Mouse (Mus musculus): Measurements from ENCODE around the gene Sec14l2. TPM values are rescaled to one million over a fixed set of nuclear protein-coding genes. Genes with fewer than 3 reads are reported as not detected.
"Not testable (repeated sequence)": the region's sequence is repeated elsewhere in the genome, so short reads cannot be mapped to it uniquely, and the experiment has no call there.

Sec14l2 gene
- polyA plus RNA-seq, 1 experiment from 2014 or later, result 3.3 TPM

DNA sequence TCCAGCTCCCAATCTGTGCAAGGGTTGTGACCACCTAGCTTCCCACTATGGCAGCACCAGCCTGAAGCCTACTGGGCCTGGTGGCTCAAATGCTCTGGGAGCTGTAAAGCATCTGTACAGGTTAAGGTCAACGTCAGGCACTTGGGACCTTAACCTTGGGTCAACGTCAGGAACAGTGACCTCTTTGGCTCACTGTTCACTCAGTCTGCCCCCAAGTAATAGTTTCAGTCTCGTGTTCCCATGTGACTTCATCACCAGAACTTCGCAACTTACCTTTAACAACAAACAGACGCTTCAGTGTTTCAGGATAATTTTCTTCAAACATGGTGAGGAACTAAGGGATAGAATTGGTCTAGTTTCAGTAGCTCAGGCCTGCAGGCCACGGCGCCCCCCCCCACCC, 14.5 kb downstream of the Sec14l2 start:
- Histone ChIP-seq H3K36me3 (ENCODE audit: control insufficient read depth, insufficient read depth, low read length) (no peaks in the 10 kb centered on the region), H3K4me1 (replicated peaks; ENCODE audit: control insufficient read depth, insufficient read depth, low read length) (no peaks in the 10 kb centered on the region), H3K9me3 (ENCODE audit: control insufficient read depth, low read length) (no peaks in the 10 kb centered on the region), H3K27me3 (ENCODE audit: control insufficient read depth, insufficient read depth, low read depth, low read length) (no peaks in the 10 kb centered on the region), H3K4me3 (ENCODE audit: low read length) (no peak overlapping the region), H3K27ac (ENCODE audit: low read length) (no peak overlapping the region), H3K9ac (ENCODE audit: low read length) (no peak overlapping the region), H3K4me2 (ENCODE audit: low read depth, low read length) (no peak overlapping the region)
- WGBS, result 77% methylated on average over 7 of the region's 7 CpGs
- ATAC-seq (ENCODE audit: low read depth), result no peak

DNA sequence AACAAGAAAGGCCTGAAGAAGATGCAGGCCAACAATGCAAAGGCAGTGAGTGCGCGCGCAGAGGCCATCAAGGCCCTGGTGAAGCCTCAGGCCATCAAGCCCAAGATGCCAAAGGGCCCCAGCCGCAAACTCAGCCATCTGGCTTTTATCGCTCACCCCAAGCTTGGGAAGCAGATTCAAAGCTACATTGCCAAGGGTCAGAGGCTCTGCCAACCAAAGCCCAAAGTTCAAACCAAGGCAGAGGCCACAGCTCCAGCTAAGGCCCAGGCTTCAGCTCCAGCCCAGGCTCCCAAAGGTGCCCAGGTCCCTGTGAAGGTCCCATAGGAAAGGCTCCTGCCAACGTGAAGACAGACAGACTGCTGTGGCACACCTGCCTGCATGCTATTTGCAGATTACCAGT, 15.3 kb downstream of the Sec14l2 start:
- not testable (repeated sequence) for H3K27me3 ChIP-seq (ENCODE audit: control insufficient read depth, insufficient read depth, low read depth, low read length); H3K9me3 ChIP-seq (ENCODE audit: control insufficient read depth, low read length); H3K36me3 ChIP-seq (ENCODE audit: control insufficient read depth, insufficient read depth, low read length); H3K4me2 ChIP-seq (ENCODE audit: low read depth, low read length); H3K27ac ChIP-seq (ENCODE audit: low read length); H3K4me3 ChIP-seq (ENCODE audit: low read length); ATAC-seq (ENCODE audit: low read depth); H3K4me1 ChIP-seq (replicated peaks; ENCODE audit: control insufficient read depth, insufficient read depth, low read length); H3K9ac ChIP-seq (ENCODE audit: low read length)
- 91% methylated on average over 6 of the region's 6 CpGs for WGBS

GRCm38 (mm10) chr11:4105444-4105843, 17.8 kb downstream of the Sec14l2 start:
- Histone ChIP-seq H3K27me3 (ENCODE audit: control insufficient read depth, insufficient read depth, low read depth, low read length) (no peaks in the 10 kb centered on the region), H3K36me3 (ENCODE audit: control insufficient read depth, insufficient read depth, low read length) (no peaks in the 10 kb centered on the region), H3K27ac (ENCODE audit: low read length) (no peak overlapping the region), H3K4me2 (ENCODE audit: low read depth, low read length) (no peak overlapping the region), H3K4me1 (replicated peaks; ENCODE audit: control insufficient read depth, insufficient read depth, low read length) (no peaks in the 10 kb centered on the region), H3K4me3 (ENCODE audit: low read length) (no peak overlapping the region), H3K9me3 (ENCODE audit: control insufficient read depth, low read length) (no peaks in the 10 kb centered on the region), H3K9ac (ENCODE audit: low read length) (no peak overlapping the region)
- WGBS, result 77% methylated on average over 6 of the region's 6 CpGs
- no peak for ATAC-seq (ENCODE audit: low read depth)

DNA sequence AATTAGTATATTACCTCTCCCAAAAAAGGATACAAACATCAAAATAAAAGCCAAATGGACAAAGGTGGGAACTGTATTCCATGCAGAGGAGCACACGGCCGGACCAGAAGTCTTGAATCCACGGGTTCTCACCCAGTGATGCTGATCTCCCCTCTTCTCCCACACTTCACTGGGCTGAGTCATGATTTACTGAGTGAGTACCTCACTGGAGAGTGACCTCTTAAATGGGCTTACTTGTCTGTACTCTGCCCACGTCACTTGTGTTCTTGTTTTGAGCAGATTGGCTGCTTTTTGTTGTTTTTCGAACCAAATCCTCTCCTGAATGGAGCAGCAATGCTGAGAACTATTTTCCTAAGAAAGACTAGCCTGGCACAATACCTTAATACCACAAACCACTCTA, 18.2 kb downstream of the Sec14l2 start:
- Histone ChIP-seq H3K27me3 (ENCODE audit: control insufficient read depth, insufficient read depth, low read depth, low read length) (no peaks in the 10 kb centered on the region), H3K36me3 (ENCODE audit: control insufficient read depth, insufficient read depth, low read length) (no peaks in the 10 kb centered on the region), H3K9ac (ENCODE audit: low read length) (no peak overlapping the region), H3K4me3 (ENCODE audit: low read length) (no peak overlapping the region), H3K4me2 (ENCODE audit: low read depth, low read length) (no peak overlapping the region), H3K27ac (ENCODE audit: low read length) (no peak overlapping the region), H3K9me3 (ENCODE audit: control insufficient read depth, low read length) (no peaks in the 10 kb centered on the region), H3K4me1 (replicated peaks; ENCODE audit: control insufficient read depth, insufficient read depth, low read length) (no peaks in the 10 kb centered on the region)
- no peak for ATAC-seq (ENCODE audit: low read depth)
- WGBS, result 77% methylated on average over 5 of the region's 5 CpGs

DNA sequence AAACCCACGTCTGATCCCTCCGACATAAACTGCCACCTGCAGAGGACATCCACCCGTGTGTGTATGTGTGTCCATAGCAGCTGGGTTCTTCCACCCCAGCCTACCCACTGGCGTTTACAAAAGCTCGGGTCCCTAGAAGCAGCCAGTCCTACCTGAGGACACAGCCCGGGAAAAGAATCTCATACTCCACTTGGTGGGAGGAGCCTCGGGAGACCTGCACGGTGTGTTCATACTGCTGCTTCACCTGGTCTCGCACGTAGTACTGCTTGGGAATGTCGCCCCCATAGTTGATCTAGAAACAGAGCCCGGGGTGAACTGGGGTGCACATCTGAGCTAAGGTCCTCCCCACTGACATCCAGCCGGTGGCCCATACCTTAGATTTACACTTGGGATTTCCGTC, 19.7 kb downstream of the Sec14l2 start:
- 0 out of 2 replicates have a peak overlapping the region, but pooled peaks have one; percentile 27 for H3K27ac ChIP-seq (ENCODE audit: low read length)
- H3K4me1 ChIP-seq (replicated peaks; ENCODE audit: control insufficient read depth, insufficient read depth, low read length), result no peaks in the 10 kb centered on the region
- no peak overlapping the region for H3K9ac ChIP-seq (ENCODE audit: low read length)
- peak; percentile 81 for ATAC-seq (ENCODE audit: low read depth)
- 63% methylated on average over 14 of the region's 14 CpGs for WGBS
- H3K27me3 ChIP-seq (ENCODE audit: control insufficient read depth, insufficient read depth, low read depth, low read length), result no peaks in the 10 kb centered on the region
- H3K36me3 ChIP-seq (ENCODE audit: control insufficient read depth, insufficient read depth, low read length), result no peaks in the 10 kb centered on the region
- H3K4me2 ChIP-seq (ENCODE audit: low read depth, low read length), result no peak overlapping the region
- no peak overlapping the region for H3K4me3 ChIP-seq (ENCODE audit: low read length)
- no peaks in the 10 kb centered on the region for H3K9me3 ChIP-seq (ENCODE audit: control insufficient read depth, low read length)

DNA sequence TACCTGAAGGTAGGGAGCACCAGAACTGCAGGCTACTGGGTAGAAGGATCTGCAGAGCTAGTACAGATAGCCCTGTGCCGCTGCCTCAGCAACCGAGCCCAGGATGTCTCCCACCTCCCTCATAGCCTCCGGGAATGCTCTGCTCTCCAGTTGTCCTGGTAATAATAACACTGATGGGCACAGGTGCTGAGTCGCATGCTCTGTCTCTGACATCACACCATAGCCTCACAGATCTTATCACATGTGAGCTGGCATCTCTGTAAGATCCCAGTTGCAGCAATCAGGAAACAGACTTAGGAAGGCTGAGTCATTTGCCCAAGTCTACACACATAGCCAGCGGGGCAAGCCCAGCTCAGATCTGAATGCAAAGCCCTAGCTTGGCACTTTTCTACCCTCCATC, 21.4 kb downstream of the Sec14l2 start:
- 82% methylated on average over 5 of the region's 5 CpGs for WGBS
- no peak overlapping the region for H3K4me2 ChIP-seq (ENCODE audit: low read depth, low read length)
- no peak overlapping the region for H3K4me3 ChIP-seq (ENCODE audit: low read length)
- H3K27me3 ChIP-seq (ENCODE audit: control insufficient read depth, insufficient read depth, low read depth, low read length), result no peaks in the 10 kb centered on the region
- H3K4me1 ChIP-seq (replicated peaks; ENCODE audit: control insufficient read depth, insufficient read depth, low read length), result peaks cover 5% of the 10 kb centered on the region
- H3K36me3 ChIP-seq (ENCODE audit: control insufficient read depth, insufficient read depth, low read length), result no peaks in the 10 kb centered on the region
- ATAC-seq (ENCODE audit: low read depth), result no peak
- no peaks in the 10 kb centered on the region for H3K9me3 ChIP-seq (ENCODE audit: control insufficient read depth, low read length)
- H3K9ac ChIP-seq (ENCODE audit: low read length), result no peak overlapping the region
- H3K27ac ChIP-seq (ENCODE audit: low read length), result no peak overlapping the region

DNA sequence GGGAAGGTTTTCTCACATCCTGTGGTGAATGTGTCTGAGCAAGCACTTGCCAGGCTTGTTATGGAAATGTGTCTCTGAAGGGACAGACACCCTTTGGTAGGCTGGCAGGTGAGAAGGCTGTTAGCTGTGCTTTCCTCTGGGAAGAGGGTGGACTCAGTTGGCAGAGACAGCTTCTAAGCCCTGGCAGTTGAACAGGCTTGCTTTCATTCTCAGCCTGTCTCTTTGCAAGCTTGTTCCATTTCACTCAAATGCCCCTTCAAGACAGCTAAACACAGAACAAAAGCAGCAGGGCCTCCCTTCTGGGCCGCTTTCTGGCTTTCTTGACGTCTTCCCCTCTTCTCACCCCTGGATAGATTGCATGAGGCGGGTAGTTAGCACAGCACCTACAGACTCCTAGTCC, 23.8 kb downstream of the Sec14l2 start:
- Histone ChIP-seq H3K27me3 (ENCODE audit: control insufficient read depth, insufficient read depth, low read depth, low read length) (no peaks in the 10 kb centered on the region), H3K9ac (ENCODE audit: low read length) (no peak overlapping the region), H3K4me1 (replicated peaks; ENCODE audit: control insufficient read depth, insufficient read depth, low read length) (peaks cover 17% of the 10 kb centered on the region), H3K9me3 (ENCODE audit: control insufficient read depth, low read length) (no peaks in the 10 kb centered on the region), H3K4me3 (ENCODE audit: low read length) (no peak overlapping the region), H3K36me3 (ENCODE audit: control insufficient read depth, insufficient read depth, low read length) (no peaks in the 10 kb centered on the region), H3K4me2 (ENCODE audit: low read depth, low read length) (no peak overlapping the region), H3K27ac (ENCODE audit: low read length) (no peak overlapping the region)
- ATAC-seq (ENCODE audit: low read depth), result no peak
- 81% methylated on average over 3 of the region's 3 CpGs for WGBS

DNA sequence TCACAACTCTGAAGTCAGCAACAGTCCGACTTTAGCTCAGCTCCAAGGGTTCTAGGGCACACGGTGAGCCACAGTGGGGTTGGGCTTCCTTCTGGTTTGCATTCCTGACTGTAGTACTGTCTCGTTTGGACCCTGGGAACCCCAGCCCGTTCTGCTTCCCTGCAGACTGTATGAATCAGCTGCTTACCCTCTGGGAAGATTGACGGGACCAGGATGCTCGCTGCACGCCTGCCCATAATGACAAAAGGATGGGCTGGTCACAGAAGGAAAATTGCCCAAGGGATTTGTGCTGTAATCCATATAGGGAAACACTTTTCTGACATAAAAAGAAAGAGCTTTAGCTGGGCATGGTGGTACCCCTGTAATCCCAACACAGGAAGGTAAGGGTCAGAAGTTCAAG, 24.4 kb downstream of the Sec14l2 start:
- H3K27me3 ChIP-seq (ENCODE audit: control insufficient read depth, insufficient read depth, low read depth, low read length), result no peaks in the 10 kb centered on the region
- no peak overlapping the region for H3K9ac ChIP-seq (ENCODE audit: low read length)
- H3K4me3 ChIP-seq (ENCODE audit: low read length), result no peak overlapping the region
- H3K36me3 ChIP-seq (ENCODE audit: control insufficient read depth, insufficient read depth, low read length), result no peaks in the 10 kb centered on the region
- H3K4me2 ChIP-seq (ENCODE audit: low read depth, low read length), result no peak overlapping the region
- peaks cover 19% of the 10 kb centered on the region for H3K4me1 ChIP-seq (replicated peaks; ENCODE audit: control insufficient read depth, insufficient read depth, low read length)
- 69% methylated on average over 7 of the region's 7 CpGs for WGBS
- H3K27ac ChIP-seq (ENCODE audit: low read length), result no peak overlapping the region
- H3K9me3 ChIP-seq (ENCODE audit: control insufficient read depth, low read length), result no peaks in the 10 kb centered on the region
- no peak for ATAC-seq (ENCODE audit: low read depth)

DNA sequence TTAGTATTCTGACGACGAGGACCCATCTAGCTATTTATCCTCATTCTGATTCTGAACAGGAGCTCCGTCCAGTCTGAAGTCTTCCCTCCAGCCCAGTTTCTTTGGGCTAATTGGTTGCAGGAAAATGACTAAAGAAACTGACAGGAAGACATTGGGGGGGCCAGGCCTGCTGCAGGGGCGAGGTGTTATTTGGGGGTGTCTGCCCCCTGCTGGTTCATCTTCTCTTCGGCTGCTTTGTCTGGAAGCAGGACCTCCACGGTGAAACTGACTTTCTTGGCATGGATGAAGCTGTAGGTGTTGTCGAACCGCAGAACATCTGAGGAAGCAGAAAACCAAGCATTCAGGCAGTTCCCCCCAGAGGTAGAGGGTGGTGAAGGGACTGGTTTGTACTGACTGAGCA, 25.1 kb downstream of the Sec14l2 start:
- no peaks in the 10 kb centered on the region for H3K27me3 ChIP-seq (ENCODE audit: control insufficient read depth, insufficient read depth, low read depth, low read length)
- 67% methylated on average over 8 of the region's 8 CpGs for WGBS
- no peak overlapping the region for H3K4me3 ChIP-seq (ENCODE audit: low read length)
- H3K4me2 ChIP-seq (ENCODE audit: low read depth, low read length), result no peak overlapping the region
- no peak overlapping the region for H3K9ac ChIP-seq (ENCODE audit: low read length)
- H3K9me3 ChIP-seq (ENCODE audit: control insufficient read depth, low read length), result no peaks in the 10 kb centered on the region
- H3K36me3 ChIP-seq (ENCODE audit: control insufficient read depth, insufficient read depth, low read length), result no peaks in the 10 kb centered on the region
- no peak overlapping the region for H3K27ac ChIP-seq (ENCODE audit: low read length)
- peaks cover 19% of the 10 kb centered on the region for H3K4me1 ChIP-seq (replicated peaks; ENCODE audit: control insufficient read depth, insufficient read depth, low read length)
- ATAC-seq (ENCODE audit: low read depth), result no peak

- Histone ChIP-seq H3K27me3 (ENCODE audit: control insufficient read depth, insufficient read depth, low read depth, low read length) (no peaks in the 10 kb centered on the region), H3K4me3 (ENCODE audit: low read length) (peak overlapping the region; percentile 62), H3K4me1 (replicated peaks; ENCODE audit: control insufficient read depth, insufficient read depth, low read length) (peaks cover 19% of the 10 kb centered on the region), H3K27ac (ENCODE audit: low read length) (peak overlapping the region; percentile 93), H3K9ac (ENCODE audit: low read length) (peak overlapping the region; percentile 83), H3K9me3 (ENCODE audit: control insufficient read depth, low read length) (no peaks in the 10 kb centered on the region), H3K4me2 (ENCODE audit: low read depth, low read length) (peak overlapping the region; percentile 92), H3K36me3 (ENCODE audit: control insufficient read depth, insufficient read depth, low read length) (peaks cover under 1% of the 10 kb centered on the region; the same call in 1 of the 2 replicates)
- ATAC-seq (ENCODE audit: low read depth), result peak; percentile 21
- WGBS, result 29% methylated on average over 10 of the region's 10 CpGs
Measured at GRCm38 (mm10) chr11:4097091-4097621, 26.1 kb downstream of the Sec14l2 start.

Data from lung, embryonic 16.5 days (tissue).